Mouse (Mus musculus): ENCODE data around the gene Ppp1r12a. TPM values are rescaled to one million over a fixed set of nuclear protein-coding genes. Genes with fewer than 3 reads are reported as not detected.
A peak's percentile ranks its signal among the peaks of the same experiment; 100 is the strongest.

The Ppp1r12a gene
- polyA plus RNA-seq, 2 experiments: 58.0 to 72.8 TPM

- no peak overlapping the region for H3K4me3 ChIP-seq (replicated peaks; ENCODE audit: low read length)
- DNase-seq (ENCODE audit: low spot score): no peak
- H3K27me3 ChIP-seq (ENCODE audit: control insufficient read depth, insufficient read depth, low read length): no peaks in the 10 kb centered on the region
- 70% methylated on average over 21 of the region's 21 CpGs for WGBS
- H3K36me3 ChIP-seq (ENCODE audit: control insufficient read depth, insufficient read depth, low read length): no peaks in the 10 kb centered on the region
- no peak for ATAC-seq (ENCODE audit: low FRiP score, low read depth)
- no peaks in the 10 kb centered on the region for H3K9me3 ChIP-seq (ENCODE audit: control insufficient read depth, low read length)
- H3K27ac ChIP-seq (replicated peaks; ENCODE audit: low read depth, low read length): no peak overlapping the region
- no peak for TF ChIP-seq POLR2A (IDR thresholded peaks at IDR 0.05; ENCODE audit: borderline replicate concordance, extremely low read depth, insufficient read depth, insufficient read length)
- H3K4me2 ChIP-seq (replicated peaks; ENCODE audit: low read depth, low read length, severe bottlenecking): no peak overlapping the region
- no peaks in the 10 kb centered on the region for H3K4me1 ChIP-seq (ENCODE audit: control insufficient read depth, insufficient read depth, low read length)
- H3K9ac ChIP-seq (ENCODE audit: low read depth, low read length, severe bottlenecking): no peak overlapping the region
Measured at GRCm38 (mm10) chr10:108155042-108155686, 6.8 kb upstream of the Ppp1r12a start.

GRCm38 (mm10) chr10:108155687-108156067 lies 6.3 kb upstream of the Ppp1r12a start:
- ATAC-seq (ENCODE audit: low FRiP score, low read depth) (no peak), DNase-seq (ENCODE audit: low spot score) (no peak)
- Histone ChIP-seq H3K36me3 (ENCODE audit: control insufficient read depth, insufficient read depth, low read length) (no peaks in the 10 kb centered on the region), H3K4me3 (replicated peaks; ENCODE audit: low read length) (no peak overlapping the region), H3K9me3 (ENCODE audit: control insufficient read depth, low read length) (no peaks in the 10 kb centered on the region), H3K9ac (ENCODE audit: low read depth, low read length, severe bottlenecking) (no peak overlapping the region), H3K27ac (replicated peaks; ENCODE audit: low read depth, low read length) (no peak overlapping the region), H3K4me1 (ENCODE audit: control insufficient read depth, insufficient read depth, low read length) (0 out of 2 replicates have a peak, but pooled peaks cover under 1% of the 10 kb centered on the region), H3K27me3 (ENCODE audit: control insufficient read depth, insufficient read depth, low read length) (no peaks in the 10 kb centered on the region), H3K4me2 (replicated peaks; ENCODE audit: low read depth, low read length, severe bottlenecking) (no peak overlapping the region)
- TF ChIP-seq POLR2A (IDR thresholded peaks at IDR 0.05; ENCODE audit: borderline replicate concordance, extremely low read depth, insufficient read depth, insufficient read length): no peak
- 73% methylated on average over 7 of the region's 7 CpGs for WGBS

GRCm38 (mm10) chr10:108156128-108156527 lies 5.9 kb upstream of the Ppp1r12a start:
- H3K9me3 ChIP-seq (ENCODE audit: control insufficient read depth, low read length): no peaks in the 10 kb centered on the region
- ATAC-seq (ENCODE audit: low FRiP score, low read depth): no peak
- H3K27ac ChIP-seq (replicated peaks; ENCODE audit: low read depth, low read length): no peak overlapping the region
- DNase-seq (ENCODE audit: low spot score): no peak
- no peak overlapping the region for H3K4me3 ChIP-seq (replicated peaks; ENCODE audit: low read length)
- H3K4me2 ChIP-seq (replicated peaks; ENCODE audit: low read depth, low read length, severe bottlenecking): no peak overlapping the region
- no peaks in the 10 kb centered on the region for H3K27me3 ChIP-seq (ENCODE audit: control insufficient read depth, insufficient read depth, low read length)
- H3K4me1 ChIP-seq (ENCODE audit: control insufficient read depth, insufficient read depth, low read length): 0 out of 2 replicates have a peak, but pooled peaks cover 2% of the 10 kb centered on the region
- WGBS: 85% methylated on average over 3 of the region's 3 CpGs
- no peak for TF ChIP-seq POLR2A (IDR thresholded peaks at IDR 0.05; ENCODE audit: borderline replicate concordance, extremely low read depth, insufficient read depth, insufficient read length)
- H3K9ac ChIP-seq (ENCODE audit: low read depth, low read length, severe bottlenecking): no peak overlapping the region
- H3K36me3 ChIP-seq (ENCODE audit: control insufficient read depth, insufficient read depth, low read length): no peaks in the 10 kb centered on the region

GRCm38 (mm10) chr10:108159002-108159401 lies 3.0 kb upstream of the Ppp1r12a start:
- no peak for ATAC-seq (ENCODE audit: low FRiP score, low read depth)
- H3K9me3 ChIP-seq (ENCODE audit: control insufficient read depth, low read length): no peaks in the 10 kb centered on the region
- no peak overlapping the region for H3K4me3 ChIP-seq (replicated peaks; ENCODE audit: low read length)
- H3K4me2 ChIP-seq (replicated peaks; ENCODE audit: low read depth, low read length, severe bottlenecking): no peak overlapping the region
- H3K36me3 ChIP-seq (ENCODE audit: control insufficient read depth, insufficient read depth, low read length): no peaks in the 10 kb centered on the region
- no peak overlapping the region for H3K9ac ChIP-seq (ENCODE audit: low read depth, low read length, severe bottlenecking)
- TF ChIP-seq POLR2A (IDR thresholded peaks at IDR 0.05; ENCODE audit: borderline replicate concordance, extremely low read depth, insufficient read depth, insufficient read length): no peak
- H3K4me1 ChIP-seq (ENCODE audit: control insufficient read depth, insufficient read depth, low read length): peaks cover 8% of the 10 kb centered on the region
- WGBS: 91% methylated on average over 14 of the region's 14 CpGs
- H3K27me3 ChIP-seq (ENCODE audit: control insufficient read depth, insufficient read depth, low read length): no peaks in the 10 kb centered on the region
- no peak for DNase-seq (ENCODE audit: low spot score)
- H3K27ac ChIP-seq (replicated peaks; ENCODE audit: low read depth, low read length): no peak overlapping the region

GRCm38 (mm10) chr10:108162297-108163020 lies 466 bp downstream of the Ppp1r12a start:
- Histone ChIP-seq H3K4me3 (replicated peaks; ENCODE audit: low read length) (peak overlapping the region; percentile 98), H3K9ac (ENCODE audit: low read depth, low read length, severe bottlenecking) (peak overlapping the region; percentile 98), H3K4me1 (ENCODE audit: control insufficient read depth, insufficient read depth, low read length) (peaks cover 8% of the 10 kb centered on the region), H3K27me3 (ENCODE audit: control insufficient read depth, insufficient read depth, low read length) (no peaks in the 10 kb centered on the region), H3K27ac (replicated peaks; ENCODE audit: low read depth, low read length) (peak overlapping the region; percentile 98), H3K36me3 (ENCODE audit: control insufficient read depth, insufficient read depth, low read length) (no peaks in the 10 kb centered on the region), H3K9me3 (ENCODE audit: control insufficient read depth, low read length) (no peaks in the 10 kb centered on the region), H3K4me2 (replicated peaks; ENCODE audit: low read depth, low read length, severe bottlenecking) (peak overlapping the region; percentile 73)
- ATAC-seq (ENCODE audit: low FRiP score, low read depth) (peak; percentile 16), DNase-seq (ENCODE audit: low spot score) (peak; percentile 8)
- TF ChIP-seq POLR2A (IDR thresholded peaks at IDR 0.05; ENCODE audit: borderline replicate concordance, extremely low read depth, insufficient read depth, insufficient read length): no peak
- WGBS: under 1% methylated on average over 49 of the region's 79 CpGs

Measured in limb, embryonic 14.5 days (tissue).